ENCODE assay signal across 23 mouse cellular contexts in the genomic region with DNA sequence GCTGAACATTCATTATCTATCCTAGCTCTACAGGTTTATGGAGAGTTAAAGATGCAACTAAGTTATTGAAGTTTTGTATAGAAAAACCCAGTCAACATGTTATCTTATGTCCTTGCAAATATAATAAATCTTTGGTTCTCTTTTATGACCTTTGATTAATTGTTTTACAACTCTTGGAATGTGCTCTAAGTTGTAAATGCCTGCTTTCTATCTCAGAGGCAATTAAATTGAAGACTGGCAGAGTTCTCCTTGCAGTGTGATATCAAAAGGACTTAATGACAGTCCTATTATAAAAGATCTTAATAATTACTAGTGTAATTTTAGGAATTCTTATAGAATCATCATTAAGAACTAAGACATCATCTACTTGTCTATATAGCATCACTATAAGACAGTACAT. TPM values are rescaled to one million over a fixed set of nuclear protein-coding genes. Genes with fewer than 3 reads are reported as not detected.
DNase-seq lines count a peak whose midpoint lies in the region; ATAC-seq and TF ChIP-seq lines count a peak whose summit lies in the region.
"Had no signal": no experiment of that assay in that cellular context is flagged by ENCODE, and none has a peak within 500 bp of the region (broad histone marks: within the 10 kb centered on the region; RNA-seq: fewer than 3 reads in every experiment).

No protein-coding gene starts in this region.

- H3K9ac ChIP-seq in midbrain, embryonic 11.5 days (ENCODE audit: low read length), result no peak overlapping the region
- no peak overlapping the region for H3K9ac ChIP-seq in midbrain, postnatal 0 days (replicated peaks; ENCODE audit: low read length, poor library complexity, severe bottlenecking)
- no peak overlapping the region for H3K9ac ChIP-seq in intestine, embryonic 16.5 days (ENCODE audit: low read depth, low read length)
- H3K9ac ChIP-seq: embryonic facial prominence, embryonic 12.5 days; forebrain, embryonic 13.5 days; forebrain, embryonic 15.5 days had no signal

- no peak overlapping the region for H3K4me3 ChIP-seq in midbrain, embryonic 11.5 days (ENCODE audit: low read depth, low read length)
- H3K4me3 ChIP-seq in midbrain, postnatal 0 days (ENCODE audit: low read depth, low read length), result no peak overlapping the region
- no peak overlapping the region for H3K4me3 ChIP-seq in intestine, embryonic 16.5 days (ENCODE audit: low read length)
- H3K4me3 ChIP-seq: embryonic facial prominence, embryonic 10.5 days; embryonic facial prominence, embryonic 12.5 days; forebrain, embryonic 13.5 days; forebrain, embryonic 15.5 days had no signal

- no peak for ATAC-seq in midbrain, embryonic 11.5 days (ENCODE audit: low FRiP score)
- no peak for ATAC-seq in midbrain, postnatal 0 days (ENCODE audit: low FRiP score)
- ATAC-seq in intestine, embryonic 16.5 days, result peak; percentile 55
- ATAC-seq: activated CD4-positive, CD25-positive, alpha-beta regulatory T cell, adult 4 months; CD4-positive, CD25-positive, alpha-beta regulatory T cell, adult 4 months; forebrain, embryonic 13.5 days; forebrain, embryonic 15.5 days; Patski had no signal

- no peaks in the 10 kb centered on the region; the same call in 1 of the 2 replicates for H3K4me1 ChIP-seq in midbrain, embryonic 11.5 days (ENCODE audit: control insufficient read depth, insufficient read depth, low read length)
- H3K4me1 ChIP-seq in midbrain, postnatal 0 days (ENCODE audit: insufficient read depth, low read length), result no peaks in the 10 kb centered on the region
- peaks cover 8% of the 10 kb centered on the region; the same call in 1 of the 2 replicates for H3K4me1 ChIP-seq in intestine, embryonic 16.5 days (ENCODE audit: control insufficient read depth, insufficient read depth, low read length)
- H3K4me1 ChIP-seq: embryonic facial prominence, embryonic 12.5 days had no signal

- no peak overlapping the region for H3K4me2 ChIP-seq in midbrain, embryonic 11.5 days
- H3K4me2 ChIP-seq in midbrain, postnatal 0 days (ENCODE audit: low read depth, low read length, poor library complexity, severe bottlenecking), result no peak overlapping the region
- no peak overlapping the region for H3K4me2 ChIP-seq in intestine, embryonic 16.5 days (ENCODE audit: low read depth, low read length)
- H3K4me2 ChIP-seq: embryonic facial prominence, embryonic 12.5 days; forebrain, embryonic 13.5 days; forebrain, embryonic 15.5 days had no signal

- H3K9me3 ChIP-seq in midbrain, embryonic 11.5 days (ENCODE audit: control insufficient read depth, low read length), result no peaks in the 10 kb centered on the region
- no peaks in the 10 kb centered on the region for H3K9me3 ChIP-seq in midbrain, postnatal 0 days (ENCODE audit: low read length)
- H3K9me3 ChIP-seq in intestine, embryonic 16.5 days (ENCODE audit: control insufficient read depth, low read length), result no peaks in the 10 kb centered on the region
- H3K9me3 ChIP-seq: embryonic facial prominence, embryonic 10.5 days; embryonic facial prominence, embryonic 12.5 days; forebrain, embryonic 13.5 days; forebrain, embryonic 15.5 days; G1E had no signal

- TF ChIP-seq CTCF in midbrain, postnatal 0 days (IDR thresholded peaks at IDR 0.05), result no peak

- DNase-seq in midbrain, embryonic 11.5 days (ENCODE audit: low spot score, missing footprints), result peak; percentile 8
- DNase-seq in midbrain, postnatal 0 days (ENCODE audit: low spot score), result no peak
- DNase-seq in urinary bladder, adult 2 months (ENCODE audit: low spot score), result no peak
- DNase-seq in layer of hippocampus, postnatal 36 days, result no peak
- DNase-seq: adrenal gland, adult 8-10 months; adrenal gland, postnatal 14 days; adrenal gland, postnatal 36 days; B cell, adult 2 months; cerebellum, adult 11-12 months; cerebellum, adult 2 months; cerebellum, adult 9-10 months; cerebellum, postnatal 10 days; cerebellum, postnatal 25 days had no signal

- no peaks in the 10 kb centered on the region for H3K27me3 ChIP-seq in midbrain, embryonic 11.5 days (ENCODE audit: control insufficient read depth, insufficient read depth, low read length)
- no peaks in the 10 kb centered on the region for H3K27me3 ChIP-seq in midbrain, postnatal 0 days (ENCODE audit: insufficient read depth, low read length)
- H3K27me3 ChIP-seq in intestine, embryonic 16.5 days (replicated peaks; ENCODE audit: control insufficient read depth, insufficient read depth, low read length), result no peaks in the 10 kb centered on the region
- H3K27me3 ChIP-seq: CH12.LX; embryonic facial prominence, embryonic 12.5 days; forebrain, embryonic 13.5 days; forebrain, embryonic 15.5 days; Patski had no signal

- no peak overlapping the region for H3K27ac ChIP-seq in midbrain, embryonic 11.5 days (ENCODE audit: low read depth, low read length)
- H3K27ac ChIP-seq in midbrain, postnatal 0 days (ENCODE audit: low read depth, low read length), result no peak overlapping the region
- no peak overlapping the region for H3K27ac ChIP-seq in intestine, embryonic 16.5 days (ENCODE audit: low read length)
- H3K27ac ChIP-seq: embryonic facial prominence, embryonic 10.5 days; embryonic facial prominence, embryonic 12.5 days; forebrain, embryonic 13.5 days; forebrain, embryonic 15.5 days had no signal

- H3K36me3 ChIP-seq in midbrain, embryonic 11.5 days (ENCODE audit: control insufficient read depth, insufficient read depth, low read length), result no peaks in the 10 kb centered on the region; the same call in 1 of the 2 replicates
- H3K36me3 ChIP-seq in midbrain, postnatal 0 days (ENCODE audit: insufficient read depth, low read length), result no peaks in the 10 kb centered on the region
- no peaks in the 10 kb centered on the region for H3K36me3 ChIP-seq in intestine, embryonic 16.5 days (ENCODE audit: control insufficient read depth, insufficient read depth, low read length)
- H3K36me3 ChIP-seq: forebrain, embryonic 15.5 days had no signal

RNA-seq across cellular contexts. Expression of gene Tyw3, which starts 5.2 kb away (rescaled TPM):
- 18.4 and 19.0 TPM in 2 replicates for polyA plus RNA-seq in midbrain, embryonic 11.5 days (2014; fragmentation: Nextera tagmentation; extraction: Ambion mirVana)
- 6.3 and 10.2 TPM in 2 replicates for total RNA-seq in midbrain, postnatal 0 days (2014; rRNA removed)
- 9.9 and 10.7 TPM in 2 replicates for polyA plus RNA-seq in midbrain, postnatal 0 days (2015; fragmentation: Nextera tagmentation; extraction: Ambion mirVana)
- polyA plus RNA-seq in intestine, embryonic 16.5 days (2015; fragmentation: Nextera tagmentation; extraction: Ambion mirVana), result 8.3 and 10.1 TPM in 2 replicates
- 6.0 and 7.9 TPM in 2 replicates for polyA plus RNA-seq in urinary bladder, adult 2 months (2012; rRNA removed)
- total RNA-seq in layer of hippocampus, postnatal 36 days (2021), result 10 to 100 TPM; 14.0 to 14.2 TPM

RNA-seq across cellular contexts. Expression of gene Cryz, which starts 5.6 kb away (rescaled TPM):
- polyA plus RNA-seq in midbrain, embryonic 11.5 days (2014; fragmentation: Nextera tagmentation; extraction: Ambion mirVana), result 18.6 and 21.2 TPM in 2 replicates
- 12.0 and 12.6 TPM in 2 replicates for total RNA-seq in midbrain, postnatal 0 days (2014; rRNA removed)
- 12.3 and 13.9 TPM in 2 replicates for polyA plus RNA-seq in midbrain, postnatal 0 days (2015; fragmentation: Nextera tagmentation; extraction: Ambion mirVana)
- 36.5 and 43.3 TPM in 2 replicates for polyA plus RNA-seq in intestine, embryonic 16.5 days (2015; fragmentation: Nextera tagmentation; extraction: Ambion mirVana)
- polyA plus RNA-seq in urinary bladder, adult 2 months (2012; rRNA removed), result 11.4 and 12.7 TPM in 2 replicates
- 10 to 100 TPM; 16.5 to 20.2 TPM for total RNA-seq in layer of hippocampus, postnatal 36 days (2021)
